8 mouse cellular contexts compared by ENCODE assay signal in the genomic region with DNA sequence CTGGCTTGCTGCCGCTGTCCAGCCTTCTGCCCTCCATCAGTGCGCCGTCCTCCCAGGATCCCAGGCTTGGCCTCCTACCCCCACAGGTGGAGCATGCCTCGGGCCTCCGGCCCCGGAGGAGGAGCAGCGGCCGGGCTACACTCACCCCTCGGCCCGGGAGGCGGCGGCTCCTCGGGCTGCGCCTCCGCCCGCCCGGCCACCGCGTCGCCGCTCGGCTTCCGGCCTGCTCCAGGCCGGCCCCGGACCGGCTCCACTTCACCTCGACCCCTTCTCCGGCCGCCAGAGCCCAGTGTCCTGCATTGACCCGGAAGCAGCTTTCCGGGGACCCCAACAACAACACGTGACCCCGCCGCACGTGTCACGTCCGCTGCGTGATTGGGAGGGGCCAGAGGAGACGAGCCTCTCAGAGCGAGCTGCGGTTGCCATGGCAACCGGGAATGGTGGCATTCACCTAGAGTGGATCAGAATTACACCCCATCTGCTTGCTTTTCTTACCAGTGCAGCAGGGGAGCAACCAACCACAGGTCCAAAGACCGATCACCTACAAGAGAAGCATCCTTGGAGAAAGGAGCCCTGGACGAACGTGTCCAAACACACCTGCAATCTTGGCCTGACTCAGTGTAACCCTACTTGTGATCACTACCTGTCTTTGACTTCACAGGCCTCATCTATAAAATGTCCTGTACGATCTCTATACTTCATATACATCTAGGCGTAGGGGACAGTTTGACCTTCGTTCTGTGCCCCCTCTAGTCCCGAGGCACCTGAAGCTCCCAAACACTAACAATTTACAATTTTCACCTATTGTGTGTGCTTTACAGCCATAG. TPM values are rescaled to one million over a fixed set of nuclear protein-coding genes. Genes with fewer than 3 reads are reported as not detected.
A peak's percentile ranks its signal among the peaks of the same experiment; 100 is the strongest.
DNase-seq lines count a peak whose midpoint lies in the region; ATAC-seq lines count a peak whose summit lies in the region.

No protein-coding gene starts in this region.

- H3K9ac ChIP-seq in intestine, embryonic 15.5 days: peak overlapping the region; percentile 84

- no peaks in the 10 kb centered on the region for H3K27me3 ChIP-seq in intestine, embryonic 15.5 days (replicated peaks)

- intact Hi-C loops in gastrocnemius, postnatal 36 days (cut with DNase I): no loop called here
- intact Hi-C loops in left cerebral cortex, postnatal 14 days (cut with DNase I): no loop called here

- H3K27ac ChIP-seq in intestine, embryonic 15.5 days: peak overlapping the region; percentile 70

- no peaks in the 10 kb centered on the region for H3K9me3 ChIP-seq in intestine, embryonic 15.5 days

- DNase-seq in adrenal gland, adult 8-10 months: peak; percentile 93
- peak; percentile 89 for DNase-seq in embryo, embryonic 11.5 days (ENCODE audit: low read depth, low spot score)
- DNase-seq in gastrocnemius, postnatal 36 days: peak; percentile 74 to 83
- peak; percentile 94 to 96 for DNase-seq in left cerebral cortex, postnatal 14 days (ENCODE audit: low spot score in 2 of 2)
- peak; percentile 95 for DNase-seq in right cerebral cortex, postnatal 14 days
- peak; percentile 76 for DNase-seq in urinary bladder, postnatal 25 days (ENCODE audit: low spot score)

- peak; percentile 92 for ATAC-seq in intestine, embryonic 15.5 days
- peak; percentile 68 for ATAC-seq in megakaryocyte-erythroid progenitor cell, adult 5-6 weeks (replicated peaks; ENCODE audit: low FRiP score, low TSS enrichment, poor library complexity, severe bottlenecking)

- peak overlapping the region; percentile 85 for H3K4me2 ChIP-seq in intestine, embryonic 15.5 days (replicated peaks)

- 6% methylated on average over 49 of the region's 49 CpGs for WGBS in intestine, embryonic 15.5 days

- H3K4me3 ChIP-seq in intestine, embryonic 15.5 days (replicated peaks): peak overlapping the region; percentile 98

- no peaks in the 10 kb centered on the region for H3K36me3 ChIP-seq in intestine, embryonic 15.5 days

- peaks cover 19% of the 10 kb centered on the region; the same call in 1 of the 2 replicates for H3K4me1 ChIP-seq in intestine, embryonic 15.5 days (replicated peaks)

RNA-seq across cellular contexts. Expression of a gene that starts 35.5 kb away (rescaled TPM):
- total RNA-seq in adrenal gland, adult 8-10 months (2022): 10 to 100 TPM; 62.7 to 75.1 (median 65.4) TPM
- 10 to 100 TPM; 15.1 to 18.7 TPM for total RNA-seq in gastrocnemius, postnatal 36 days (2021)
- polyA plus RNA-seq in intestine, embryonic 15.5 days (2015; fragmentation: Nextera tagmentation; extraction: Ambion mirVana): 4.5 and 4.7 TPM in 2 replicates
- 10 to 100 TPM; 47.2 to 53.8 TPM for total RNA-seq in left cerebral cortex, postnatal 14 days (2021)
- 18.1 and 19.8 TPM in 2 replicates for total RNA-seq in megakaryocyte-erythroid progenitor cell, adult 5-6 weeks (2014; fragmentation: Nextera tagmentation)
- total RNA-seq in megakaryocyte-erythroid progenitor cell, adult 5-6 weeks (2017): 17.8 and 18.0 TPM in 2 replicates

Comparison
In these comparisons a context has a peak if more than half of its experiments do, and no peak if none do; other contexts are left out.
1. Peak in every context shown above with its lines: DNase-seq, ATAC-seq, H3K4me3 ChIP-seq and H3K27ac ChIP-seq.